Mouse (Mus musculus) left cerebral cortex, adult 2 months (tissue): ENCODE measurements around the gene Necab3. TPM values are rescaled to one million over a fixed set of nuclear protein-coding genes. Genes with fewer than 3 reads are reported as not detected.

Experiments used
- DNase-seq, 2 experiments: peaks; one replicate each; pipeline ENCODE4 v3.0.0; 2021 to 2022; ENCODE audit warnings: low spot score in 2 of 2, mixed read lengths in 1 of 2; ENCODE audit errors: extremely low spot score in 1 of 2
- H3K27ac ChIP-seq: fragments of 200-600 bp; 2 replicates; pipeline ENCODE4 v1.8.1; 2022
- H3K4me3 ChIP-seq: fragments of 200-600 bp; 2 replicates; pipeline ENCODE4 v1.8.1; 2022
- CTCF ChIP-seq: fragments of 200-600 bp; IDR thresholded peaks from 2 replicates; pipeline ENCODE4 v1.8.1; 2022; ENCODE audit warnings: antibody characterized with exemption, mild to moderate bottlenecking, moderate library complexity
- intact Hi-C: fragments of 180-260 bp; cut with DNase I; formaldehyde crosslinking; loops from one replicate; pipeline ENCODE4 v1.15.1; 2025
- total RNA-seq, 2 experiments: library from RNA; stranded (reverse); gene quantifications; 2 replicates each; pipeline ENCODE4 v1.2.3; 2021

The Necab3 gene
- total RNA-seq, 2 experiments from 2014 or later, result 79.3 to 82.7 TPM

GRCm38 (mm10) chr2:154586405-154586804 lies 27.7 kb upstream of the Necab3 start:
- Histone ChIP-seq H3K27ac (no peak overlapping the region), H3K4me3 (no peak overlapping the region)
- DNase-seq, result no peak
- intact Hi-C loops, result no loop called here
- TF ChIP-seq CTCF, result peak; percentile 41

GRCm38 (mm10) chr2:154584931-154585601 lies 26.4 kb upstream of the Necab3 start:
- intact Hi-C loops, result loop anchor here (1.0 to 2.0 kb wide), 2 partner anchors 28 to 206 kb away; no protein-coding TSS in a partner anchor
- Histone ChIP-seq H3K4me3 (no peak overlapping the region), H3K27ac (peak overlapping the region; percentile 63)
- TF ChIP-seq CTCF, result no peak
- no peak for DNase-seq

- intact Hi-C loops, result loop anchor here (1.0 to 2.0 kb wide), 2 partner anchors 27 to 205 kb away; no protein-coding TSS in a partner anchor
- no peak for TF ChIP-seq CTCF
These were observed 25.5 kb upstream of the Necab3 start for GRCm38 (mm10) chr2:154583906-154584872.

GRCm38 (mm10) chr2:154581421-154581820 lies 22.7 kb upstream of the Necab3 start:
- H3K27ac ChIP-seq, result no peak overlapping the region
- intact Hi-C loops, result no loop called here
- H3K4me3 ChIP-seq, result no peak overlapping the region
- no peak for DNase-seq
- TF ChIP-seq CTCF, result peak; percentile 13

More at GRCm38 (mm10) chr2:154583906-154584872, 25.5 kb upstream of the Necab3 start:
- DNase-seq, result peak; percentile 81 to 86
- peak overlapping the region; percentile 63 for H3K27ac ChIP-seq
- H3K4me3 ChIP-seq, result no peak overlapping the region

GRCm38 (mm10) chr2:154580586-154580985 lies 21.9 kb upstream of the Necab3 start:
- intact Hi-C loops, result no loop called here
- TF ChIP-seq CTCF, result no peak
- Histone ChIP-seq H3K27ac (peak overlapping the region; percentile 0; the same call in 1 of the 2 replicates), H3K4me3 (no peak overlapping the region)
- DNase-seq, result no peak

- intact Hi-C loops, result no loop called here
- DNase-seq, result no peak
- TF ChIP-seq CTCF, result no peak
- Histone ChIP-seq H3K27ac (no peak overlapping the region), H3K4me3 (no peak overlapping the region)
These were observed 19.0 kb upstream of the Necab3 start for GRCm38 (mm10) chr2:154577744-154578067.

GRCm38 (mm10) chr2:154576876-154577743 lies 18.4 kb upstream of the Necab3 start:
- no peak for TF ChIP-seq CTCF
- H3K4me3 ChIP-seq, result no peak overlapping the region
- DNase-seq, result no peak
- intact Hi-C loops, result no loop called here
- no peak overlapping the region for H3K27ac ChIP-seq

- no peak for DNase-seq
- Histone ChIP-seq H3K27ac (no peak overlapping the region), H3K4me3 (no peak overlapping the region)
- TF ChIP-seq CTCF, result no peak
- intact Hi-C loops, result no loop called here
These were observed 15.6 kb upstream of the Necab3 start for GRCm38 (mm10) chr2:154574271-154574670.

- no peak overlapping the region for H3K27ac ChIP-seq
- no peak for DNase-seq
- H3K4me3 ChIP-seq, result no peak overlapping the region
- TF ChIP-seq CTCF, result no peak
- intact Hi-C loops, result no loop called here
These were observed 14.3 kb upstream of the Necab3 start for GRCm38 (mm10) chr2:154572996-154573395.

GRCm38 (mm10) chr2:154571976-154572375 lies 13.3 kb upstream of the Necab3 start:
- TF ChIP-seq CTCF, result no peak
- peak overlapping the region; percentile 44 for H3K27ac ChIP-seq
- intact Hi-C loops, result no loop called here
- no peak overlapping the region for H3K4me3 ChIP-seq
- no peak for DNase-seq

GRCm38 (mm10) chr2:154571266-154571665 lies 12.6 kb upstream of the Necab3 start:
- intact Hi-C loops, result no loop called here
- Histone ChIP-seq H3K4me3 (no peak overlapping the region), H3K27ac (no peak overlapping the region)
- DNase-seq, result no peak
- TF ChIP-seq CTCF, result no peak
